Mouse (Mus musculus) C2C12 (cell line): ENCODE data around the gene Rcan1. TPM values are rescaled to one million over a fixed set of nuclear protein-coding genes. Genes with fewer than 3 reads are reported as not detected.

ENCODE experiments used
- H3K27me3 ChIP-seq: one replicate; pipeline ENCODE4 v1.6.1; 2011; ENCODE audit not compliant: control insufficient read depth, insufficient read depth, insufficient read length
- H3K36me3 ChIP-seq: one replicate; pipeline ENCODE4 v1.6.1; 2011; ENCODE audit not compliant: control insufficient read depth, insufficient read depth
- H3K4me3 ChIP-seq: one replicate; pipeline ENCODE4 v1.5.1; 2011; ENCODE audit warnings: mild to moderate bottlenecking, control low read depth; ENCODE audit not compliant: poor library complexity, insufficient read depth, severe bottlenecking
- H3K79me2 ChIP-seq: one replicate; pipeline ENCODE4 v1.6.1; 2011; ENCODE audit not compliant: control insufficient read depth, insufficient read depth
- H3K79me3 ChIP-seq: one replicate; pipeline ENCODE4 v1.6.1; 2011; ENCODE audit warnings: low read depth, control low read depth
- H3ac ChIP-seq: one replicate; pipeline ENCODE3; 2011; ENCODE audit warnings: low read depth; ENCODE audit not compliant: control insufficient read depth, insufficient read length
- CEBPB ChIP-seq: IDR thresholded peaks from one replicate; pipeline ENCODE4 v1.6.1; 2011; ENCODE audit warnings: low read depth, mild to moderate bottlenecking, control low read depth, moderate library complexity
- CTCF ChIP-seq: IDR thresholded peaks from one replicate; pipeline ENCODE4 v1.5.1; 2011; ENCODE audit not compliant: control insufficient read depth, insufficient read depth, insufficient read length
- FOSL1 ChIP-seq: IDR thresholded peaks from one replicate; pipeline ENCODE4 v1.8.0; 2011; ENCODE audit warnings: mild to moderate bottlenecking, low read length; ENCODE audit not compliant: poor library complexity, insufficient read depth, severe bottlenecking
- MAX ChIP-seq: IDR thresholded peaks from one replicate; pipeline ENCODE4 v1.6.1; 2011; ENCODE audit warnings: mild to moderate bottlenecking, control low read depth
- MYOD1 ChIP-seq: IDR thresholded peaks from one replicate; pipeline ENCODE4 v1.6.1; 2011; ENCODE audit warnings: low read depth; ENCODE audit not compliant: control insufficient read depth, insufficient read length
- MYOG ChIP-seq: IDR thresholded peaks from one replicate; pipeline ENCODE4 v1.6.1; 2011; ENCODE audit not compliant: control insufficient read depth, insufficient read length; ENCODE audit errors: extremely low read depth
- USF1 ChIP-seq: IDR thresholded peaks from one replicate; pipeline ENCODE4 v1.6.1; 2011; ENCODE audit warnings: low read depth, mild to moderate bottlenecking, control low read depth, moderate library complexity
- polyA plus RNA-seq: library from polyadenylated mRNA; unstranded; fragments of >200 nt; fragmentation: generic; extraction: Trizol; gene quantifications from one replicate; pipeline ENCODE4 v1.2.1, GENCODE M21; 2012; ENCODE audit warnings: missing spikeins

Rcan1 gene
- polyA plus RNA-seq, 1 experiment = 17.4 TPM

GRCm38 (mm10) chr16:92450331-92450730, 20.3 kb downstream of the Rcan1 start:
- H3K79me3 ChIP-seq = no peaks in the 10 kb centered on the region
- H3K79me2 ChIP-seq = no peaks in the 10 kb centered on the region
- H3K27me3 ChIP-seq = no peaks in the 10 kb centered on the region
- TF ChIP-seq CTCF = no peak
- no peak overlapping the region for H3ac ChIP-seq
- no peak overlapping the region for H3K4me3 ChIP-seq
- H3K36me3 ChIP-seq = no peaks in the 10 kb centered on the region

- TF ChIP-seq USF1 (no peak), MYOD1 (no peak), MAX (no peak), MYOG (no peak), FOSL1 (no peak), CTCF (no peak), CEBPB (no peak)
- Histone ChIP-seq H3K79me2 (no peaks in the 10 kb centered on the region), H3ac (no peak overlapping the region), H3K36me3 (no peaks in the 10 kb centered on the region), H3K27me3 (no peaks in the 10 kb centered on the region), H3K4me3 (no peak overlapping the region), H3K79me3 (no peaks in the 10 kb centered on the region)
Observed at GRCm38 (mm10) chr16:92449080-92449479, 21.6 kb downstream of the Rcan1 start.

GRCm38 (mm10) chr16:92445377-92445776, 25.3 kb downstream of the Rcan1 start:
- no peaks in the 10 kb centered on the region for H3K79me3 ChIP-seq
- no peak for TF ChIP-seq MAX
- TF ChIP-seq CTCF = peak; percentile 27
- no peak overlapping the region for H3ac ChIP-seq
- H3K36me3 ChIP-seq = no peaks in the 10 kb centered on the region
- H3K79me2 ChIP-seq = no peaks in the 10 kb centered on the region
- no peak overlapping the region for H3K4me3 ChIP-seq
- no peaks in the 10 kb centered on the region for H3K27me3 ChIP-seq

GRCm38 (mm10) chr16:92443644-92444113, 27.0 kb downstream of the Rcan1 start:
- Histone ChIP-seq H3K4me3 (no peak overlapping the region), H3K79me2 (no peaks in the 10 kb centered on the region), H3K27me3 (no peaks in the 10 kb centered on the region), H3K79me3 (no peaks in the 10 kb centered on the region), H3K36me3 (no peaks in the 10 kb centered on the region), H3ac (no peak overlapping the region)
- no peak for TF ChIP-seq MYOD1

DNA sequence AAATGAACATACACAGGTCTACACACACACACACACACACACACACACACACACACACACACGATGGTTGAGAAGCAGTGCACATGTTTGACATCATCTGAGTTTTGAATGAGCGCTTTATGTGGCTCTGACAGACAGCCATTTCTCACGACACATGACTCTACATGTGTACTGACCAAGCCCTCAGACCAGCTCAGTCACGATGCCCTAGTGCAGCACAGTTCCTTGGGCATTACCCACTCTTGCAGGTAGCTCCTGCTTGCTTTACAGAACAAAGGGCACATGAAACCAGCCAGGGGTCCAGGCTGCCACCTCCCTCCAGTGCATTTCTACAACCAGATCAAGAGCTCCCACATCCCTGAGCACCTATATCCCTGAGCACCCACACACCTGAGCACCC, 27.7 kb downstream of the Rcan1 start:
- Histone ChIP-seq H3ac (no peak overlapping the region), H3K79me3 (no peaks in the 10 kb centered on the region), H3K79me2 (no peaks in the 10 kb centered on the region), H3K36me3 (no peaks in the 10 kb centered on the region), H3K27me3 (no peaks in the 10 kb centered on the region), H3K4me3 (no peak overlapping the region)
- TF ChIP-seq MYOG (no peak), USF1 (no peak), CEBPB (no peak), CTCF (no peak), MAX (no peak), FOSL1 (no peak)

- H3ac ChIP-seq = no peak overlapping the region
- no peaks in the 10 kb centered on the region for H3K27me3 ChIP-seq
- H3K4me3 ChIP-seq = no peak overlapping the region
- no peaks in the 10 kb centered on the region for H3K79me2 ChIP-seq
- no peaks in the 10 kb centered on the region for H3K36me3 ChIP-seq
- H3K79me3 ChIP-seq = no peaks in the 10 kb centered on the region
- TF ChIP-seq FOSL1 = no peak
- TF ChIP-seq USF1 = no peak
- TF ChIP-seq MAX = no peak
- no peak for TF ChIP-seq CEBPB
- no peak for TF ChIP-seq MYOD1
- no peak for TF ChIP-seq CTCF
- no peak for TF ChIP-seq MYOG
Observed at GRCm38 (mm10) chr16:92442150-92442549, 28.5 kb downstream of the Rcan1 start.

DNA sequence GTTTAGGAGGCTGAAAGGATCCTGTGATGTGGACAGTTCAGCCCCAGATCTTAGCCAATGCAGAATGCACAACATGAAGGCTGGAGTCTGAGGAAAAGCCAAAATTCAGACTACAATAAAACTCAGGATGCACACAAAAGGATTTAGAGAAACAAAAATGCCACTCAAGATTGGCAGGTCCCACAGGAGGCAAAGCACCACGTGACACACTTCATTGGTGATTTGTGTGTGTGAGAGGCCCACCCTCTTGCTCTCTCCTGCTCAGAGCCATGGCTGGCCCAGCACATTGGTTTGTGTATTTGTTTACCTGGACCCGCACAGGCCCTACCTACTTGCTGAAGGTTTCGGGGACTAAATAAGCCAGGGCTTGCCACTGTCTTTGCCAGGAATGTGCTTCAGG, 29.5 kb downstream of the Rcan1 start:
- Histone ChIP-seq H3K27me3 (no peaks in the 10 kb centered on the region), H3K4me3 (no peak overlapping the region), H3K79me2 (no peaks in the 10 kb centered on the region), H3K36me3 (no peaks in the 10 kb centered on the region), H3ac (no peak overlapping the region), H3K79me3 (no peaks in the 10 kb centered on the region)
- TF ChIP-seq CEBPB (no peak), MAX (no peak), MYOG (no peak), MYOD1 (no peak), FOSL1 (no peak), USF1 (no peak), CTCF (no peak)
